In genomic region chr12:13869161-13869560, GRCm38 (mm10) we compare ENCODE assay signal across 19 mouse cellular contexts.
"Had no signal": no experiment of that assay in that cellular context is flagged by ENCODE, and none has a peak within 500 bp of the region (broad histone marks: within the 10 kb centered on the region; RNA-seq: fewer than 3 reads in every experiment).

No protein-coding gene starts in this region.

- H3K9ac ChIP-seq: limb, embryonic 15.5 days; liver, embryonic 12.5 days; liver, embryonic 14.5 days; midbrain, embryonic 12.5 days; neural tube, embryonic 13.5 days; neural tube, embryonic 15.5 days had no signal

- H3K27me3 ChIP-seq: limb, embryonic 15.5 days; liver, embryonic 12.5 days; midbrain, embryonic 12.5 days; neural tube, embryonic 13.5 days; neural tube, embryonic 15.5 days had no signal

- H3K4me3 ChIP-seq: limb, embryonic 15.5 days; liver, embryonic 12.5 days; midbrain, embryonic 10.5 days; midbrain, embryonic 12.5 days; myocyte; neural tube, embryonic 13.5 days; neural tube, embryonic 15.5 days had no signal

- H3K9me3 ChIP-seq: limb, embryonic 15.5 days; liver, embryonic 12.5 days; midbrain, embryonic 10.5 days; midbrain, embryonic 12.5 days; neural tube, embryonic 13.5 days; neural tube, embryonic 15.5 days had no signal

- DNase-seq: lung, postnatal 4 days; midbrain, embryonic 14.5 days; retina, postnatal 1 day; right cerebral cortex, adult 18-20 months; right cerebral cortex, postnatal 25 days; right cerebral cortex, postnatal 4 days; spleen, adult 18-20 months; thymus, adult 18-20 months; thymus, postnatal 14 days; thymus, postnatal 36 days had no signal

- H3K4me2 ChIP-seq: limb, embryonic 15.5 days; liver, embryonic 12.5 days; midbrain, embryonic 12.5 days; neural tube, embryonic 13.5 days; neural tube, embryonic 15.5 days had no signal

- ATAC-seq: liver, embryonic 12.5 days; midbrain, embryonic 16.5 days had no signal

- H3K36me3 ChIP-seq: limb, embryonic 15.5 days; liver, embryonic 12.5 days; midbrain, embryonic 10.5 days; midbrain, embryonic 12.5 days; neural tube, embryonic 13.5 days; neural tube, embryonic 15.5 days had no signal

- H3K27ac ChIP-seq: limb, embryonic 15.5 days; liver, embryonic 12.5 days; liver, embryonic 14.5 days; midbrain, embryonic 10.5 days; midbrain, embryonic 12.5 days; neural tube, embryonic 13.5 days; neural tube, embryonic 15.5 days had no signal

- H3K4me1 ChIP-seq: limb, embryonic 15.5 days; liver, embryonic 12.5 days; midbrain, embryonic 10.5 days; midbrain, embryonic 12.5 days; neural tube, embryonic 13.5 days; neural tube, embryonic 15.5 days had no signal
